Mouse (Mus musculus) forebrain, embryonic 13.5 days (tissue): ENCODE data around the gene Acad10. TPM values are rescaled to one million over a fixed set of nuclear protein-coding genes. Genes with fewer than 3 reads are reported as not detected.
"Not testable (repeated sequence)": the region's sequence is repeated elsewhere in the genome, so short reads cannot be mapped to it uniquely, and the experiment has no call there.

Source experiments
- ATAC-seq: fragments of 200-750 bp; cut with Nextera tagmentation; 2 replicates; pipeline ENCODE4 v1.8.0; 2017
- H3K27ac ChIP-seq: fragments of 300-500 bp; sonication (generic); 2 replicates; pipeline ENCODE4 v1.5.1; 2015; ENCODE audit warnings: inconsistent platforms, mild to moderate bottlenecking, moderate library complexity
- H3K27me3 ChIP-seq: fragments of 300-500 bp; sonication (generic); 2 replicates; pipeline ENCODE4 v1.6.1; 2015; ENCODE audit warnings: mild to moderate bottlenecking, inconsistent platforms
- H3K36me3 ChIP-seq: fragments of 300-500 bp; sonication (generic); 2 replicates; pipeline ENCODE4 v1.6.1; 2015; ENCODE audit warnings: mild to moderate bottlenecking, inconsistent platforms; ENCODE audit not compliant: poor library complexity, severe bottlenecking
- H3K4me1 ChIP-seq: fragments of 300-500 bp; sonication (generic); 2 replicates; pipeline ENCODE4 v1.6.1; 2015; ENCODE audit warnings: inconsistent platforms
- H3K4me2 ChIP-seq: fragments of 300-500 bp; sonication (generic); 2 replicates; pipeline ENCODE4 v1.6.1; 2015; ENCODE audit warnings: inconsistent platforms, mild to moderate bottlenecking, moderate library complexity
- H3K4me3 ChIP-seq: fragments of 300-500 bp; sonication (generic); 2 replicates; pipeline ENCODE4 v1.5.1; 2015; ENCODE audit warnings: mild to moderate bottlenecking, inconsistent platforms
- H3K9ac ChIP-seq: fragments of 300-500 bp; sonication (generic); 2 replicates; pipeline ENCODE4 v1.6.1; 2015; ENCODE audit warnings: mild to moderate bottlenecking, inconsistent platforms
- H3K9me3 ChIP-seq: fragments of 300-500 bp; sonication (generic); replicated peaks from 2 replicates; pipeline ENCODE4 v1.6.1; 2016; ENCODE audit warnings: inconsistent platforms
- WGBS: fragments of 180-500 bp; shearing (Covaris S2); methylation state at CpG from one replicate; pipeline ENCODE4 v1.1.7; 2015; 5-methylcytosine and 5-hydroxymethylcytosine counted together
- polyA plus RNA-seq: library from polyadenylated mRNA; unstranded; fragments of >200 nt; fragmentation: Nextera tagmentation; extraction: Ambion mirVana; gene quantifications from 2 replicates; pipeline ENCODE4 v1.2.1, GENCODE M21; 2015

Gene Acad10
- polyA plus RNA-seq, 1 experiment from 2014 or later, result 0.87 TPM

DNA sequence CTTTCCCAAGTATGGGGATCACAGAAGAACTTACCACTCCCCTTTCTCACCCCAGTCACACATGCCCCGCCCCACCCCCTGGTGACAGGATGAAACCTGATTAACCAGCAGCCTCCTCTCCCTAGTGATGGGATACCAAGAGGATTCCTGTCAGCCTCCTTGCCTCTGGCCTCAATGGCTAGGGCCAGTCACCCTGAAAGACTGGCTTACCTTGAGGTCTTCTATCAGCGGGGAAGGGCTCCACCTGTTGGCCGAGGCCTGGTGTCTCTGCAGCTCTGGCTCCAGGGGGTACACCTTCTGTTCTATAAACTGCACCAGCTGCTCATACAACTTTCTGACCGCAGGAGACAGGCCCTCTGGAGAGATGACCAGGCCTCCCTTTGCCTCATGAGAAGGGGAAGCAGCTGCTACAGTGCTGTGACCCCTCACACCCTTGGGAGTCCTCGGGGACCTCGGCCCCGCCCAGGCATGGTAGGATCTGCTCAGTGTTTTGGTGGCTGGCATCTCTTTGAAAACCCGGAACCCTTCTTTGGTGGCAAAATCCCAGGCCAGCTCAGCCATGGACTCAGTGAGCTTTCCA lies 50.7 kb downstream of the Acad10 start:
- H3K4me1 ChIP-seq, H3K9me3 ChIP-seq, H3K27ac ChIP-seq, H3K36me3 ChIP-seq, H3K27me3 ChIP-seq, ATAC-seq, H3K9ac ChIP-seq, H3K4me2 ChIP-seq, H3K4me3 ChIP-seq: not testable (repeated sequence)
- WGBS, result 55% methylated on average over 8 of the region's 8 CpGs

DNA sequence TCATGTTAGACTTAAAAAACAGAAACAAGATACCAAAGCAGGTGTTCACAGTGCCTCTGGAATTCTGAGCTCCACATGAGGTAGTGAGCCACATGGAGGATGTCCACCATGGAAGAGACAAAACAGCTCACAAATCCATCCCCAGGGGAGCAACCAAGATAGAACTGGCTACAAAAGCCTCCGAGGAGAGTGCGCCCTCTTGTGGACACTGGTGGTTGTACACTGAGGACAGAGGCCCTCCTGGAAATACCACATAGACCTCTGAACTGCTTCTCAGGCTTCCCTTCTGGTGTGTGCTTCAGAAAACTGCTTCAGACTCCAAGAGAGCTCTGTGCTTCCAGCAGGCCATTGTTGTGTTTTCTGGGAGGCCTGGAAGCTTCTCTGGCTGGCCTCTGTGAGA lies 54.2 kb downstream of the Acad10 start:
- Histone ChIP-seq H3K4me3 (no peak overlapping the region), H3K27ac (no peak overlapping the region), H3K9ac (no peak overlapping the region), H3K9me3 (no peaks in the 10 kb centered on the region), H3K36me3 (no peaks in the 10 kb centered on the region), H3K27me3 (no peaks in the 10 kb centered on the region), H3K4me2 (no peak overlapping the region), H3K4me1 (no peaks in the 10 kb centered on the region; the same call in 1 of the 2 replicates)
- ATAC-seq, result no peak
- 0% methylated on average over 2 of the region's 2 CpGs for WGBS

DNA sequence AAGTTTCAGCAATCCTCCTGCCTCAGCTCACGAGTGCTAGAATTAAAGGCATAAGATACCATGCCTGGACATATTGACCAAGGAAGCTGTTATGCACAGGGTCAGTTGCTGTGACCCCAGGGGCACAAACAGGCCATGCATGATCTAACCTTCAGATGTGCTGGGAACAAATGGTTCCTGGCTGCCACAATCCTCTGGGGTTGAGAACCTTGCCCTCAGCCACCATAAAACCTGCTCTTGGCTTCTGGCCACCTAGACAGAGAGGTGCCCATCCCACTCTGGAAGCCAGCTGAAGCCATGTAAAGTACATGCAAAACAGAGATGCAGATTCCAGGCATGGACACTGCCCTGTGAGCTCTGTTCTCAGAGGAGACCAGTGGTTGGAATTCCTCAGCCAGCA lies 56.5 kb downstream of the Acad10 start:
- not testable (repeated sequence) for ATAC-seq, H3K36me3 ChIP-seq, H3K9me3 ChIP-seq, H3K4me2 ChIP-seq, H3K9ac ChIP-seq, H3K4me3 ChIP-seq, H3K27me3 ChIP-seq, H3K27ac ChIP-seq, H3K4me1 ChIP-seq
- WGBS, result 82% methylated on average over 1 of the region's 1 CpGs

DNA sequence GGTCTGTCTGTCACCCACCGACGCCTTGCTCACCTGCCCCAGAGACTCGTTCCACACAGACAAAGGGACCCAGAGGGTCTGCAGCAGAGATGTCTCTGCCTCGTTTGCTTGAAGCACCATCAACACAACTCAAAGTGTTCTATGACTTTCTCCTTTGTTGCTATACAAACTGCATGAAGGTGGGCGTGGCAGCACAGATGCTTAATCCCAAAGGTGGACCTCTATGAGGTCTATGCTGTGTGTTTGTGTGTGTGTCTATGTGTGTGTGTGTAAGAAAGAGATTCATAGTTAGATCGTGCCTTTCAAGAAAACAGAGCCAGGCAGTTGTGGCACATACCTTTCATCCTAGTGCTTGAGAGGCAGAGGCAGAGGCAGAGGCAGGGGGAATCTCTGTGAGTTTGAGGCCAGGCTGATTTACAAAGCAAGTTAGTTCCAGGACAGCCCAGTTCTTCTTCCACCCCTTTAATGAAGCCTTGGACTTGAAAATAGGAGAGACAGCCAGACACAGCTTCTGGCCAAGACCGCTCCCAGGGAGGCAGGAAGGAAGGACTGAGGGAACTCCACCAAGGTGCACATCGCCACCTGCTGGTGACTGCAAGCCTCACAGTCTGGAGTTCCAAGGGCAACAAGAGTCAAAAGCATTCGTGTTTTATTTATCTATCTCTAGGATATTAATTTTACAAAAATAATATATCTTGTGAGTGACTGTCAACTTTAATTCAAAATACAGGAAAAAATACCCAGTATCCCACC lies 58.6 kb downstream of the Acad10 start:
- Histone ChIP-seq H3K4me2 (no peak overlapping the region), H3K36me3 (no peaks in the 10 kb centered on the region), H3K9ac (no peak overlapping the region), H3K27ac (no peak overlapping the region), H3K4me1 (no peaks in the 10 kb centered on the region; the same call in 1 of the 2 replicates), H3K9me3 (no peaks in the 10 kb centered on the region), H3K27me3 (0 out of 2 replicates have a peak, but pooled peaks cover under 1% of the 10 kb centered on the region), H3K4me3 (no peak overlapping the region)
- ATAC-seq, result 0 out of 2 replicates have a peak, but pooled peaks have one; percentile 38
- 37% methylated on average over 9 of the region's 9 CpGs for WGBS

- no peak for ATAC-seq
- 57% methylated on average over 13 of the region's 13 CpGs for WGBS
These were observed 61.3 kb downstream of the Acad10 start for GRCm38 (mm10) chr5:121598871-121599610.

DNA sequence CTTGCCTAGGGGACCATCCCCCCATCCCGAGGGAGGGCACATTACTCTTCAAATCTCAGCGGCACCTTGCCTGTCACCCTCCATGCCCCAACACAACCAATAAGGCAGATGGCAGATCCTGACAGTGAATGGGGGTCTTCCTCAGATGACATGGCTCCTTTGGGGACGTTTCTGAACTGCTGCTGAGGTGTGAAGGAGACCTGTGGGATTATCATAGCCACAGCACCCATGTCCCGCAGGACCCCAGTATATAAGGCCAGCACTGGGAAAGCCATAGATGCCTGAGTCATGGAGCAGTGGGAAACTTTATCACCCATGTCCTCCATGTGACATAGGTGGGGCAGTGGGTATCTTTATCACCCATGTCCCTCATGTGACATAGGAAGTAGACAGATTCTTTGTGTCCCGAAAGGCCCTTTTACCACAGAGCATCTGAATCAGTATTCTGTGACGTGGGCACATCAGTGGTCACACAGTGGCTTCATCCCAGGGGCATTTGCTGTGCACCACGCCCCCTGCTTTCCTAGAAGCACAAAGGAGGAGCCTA lies 62.2 kb downstream of the Acad10 start:
- no peak overlapping the region for H3K27ac ChIP-seq
- H3K4me3 ChIP-seq, result no peak overlapping the region
- ATAC-seq, result no peak
- WGBS, result 82% methylated on average over 7 of the region's 7 CpGs
- no peaks in the 10 kb centered on the region for H3K9me3 ChIP-seq
- no peak overlapping the region for H3K4me2 ChIP-seq
- H3K27me3 ChIP-seq, result peaks cover 6% of the 10 kb centered on the region; the same call in 1 of the 2 replicates
- H3K4me1 ChIP-seq, result peaks cover 9% of the 10 kb centered on the region
- no peak overlapping the region for H3K9ac ChIP-seq
- H3K36me3 ChIP-seq, result no peaks in the 10 kb centered on the region

More at GRCm38 (mm10) chr5:121598871-121599610, 61.3 kb downstream of the Acad10 start:
- peaks cover 3% of the 10 kb centered on the region for H3K4me1 ChIP-seq
- H3K36me3 ChIP-seq, result no peaks in the 10 kb centered on the region
- no peaks in the 10 kb centered on the region for H3K9me3 ChIP-seq
- H3K4me2 ChIP-seq, result no peak overlapping the region
- no peak overlapping the region for H3K4me3 ChIP-seq
- H3K27me3 ChIP-seq, result peaks cover 6% of the 10 kb centered on the region; the same call in 1 of the 2 replicates
- H3K9ac ChIP-seq, result no peak overlapping the region
- no peak overlapping the region for H3K27ac ChIP-seq

- Histone ChIP-seq H3K36me3 (no peaks in the 10 kb centered on the region), H3K4me1 (peaks cover 16% of the 10 kb centered on the region), H3K9me3 (no peaks in the 10 kb centered on the region), H3K27me3 (peaks cover 6% of the 10 kb centered on the region; the same call in 1 of the 2 replicates), H3K4me2 (no peak overlapping the region), H3K9ac (no peak overlapping the region), H3K4me3 (no peak overlapping the region), H3K27ac (no peak overlapping the region)
- 76% methylated on average over 4 of the region's 4 CpGs for WGBS
- no peak for ATAC-seq
These were observed 63.0 kb downstream of the Acad10 start for GRCm38 (mm10) chr5:121597332-121597731.

DNA sequence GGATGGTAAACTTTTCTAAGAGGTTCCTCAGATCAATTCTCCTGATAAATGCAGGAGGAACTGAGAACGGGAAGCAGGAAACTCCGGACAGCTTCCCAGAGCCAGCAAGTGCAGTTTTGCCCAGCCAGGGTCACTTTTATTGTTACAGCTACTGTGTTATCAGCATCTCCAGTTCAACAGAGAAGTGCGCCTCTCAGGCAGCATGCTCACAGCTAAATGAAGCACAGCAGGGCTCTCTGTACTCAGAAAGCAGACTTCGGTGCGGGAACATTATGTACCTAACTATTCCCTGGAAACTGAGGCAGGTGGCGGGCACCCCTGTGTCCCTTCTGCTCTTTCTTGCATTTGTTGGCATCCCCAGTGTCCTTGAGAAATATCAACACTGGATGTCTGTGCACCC lies 64.1 kb downstream of the Acad10 start:
- H3K4me1 ChIP-seq, result peaks cover 19% of the 10 kb centered on the region
- no peaks in the 10 kb centered on the region for H3K9me3 ChIP-seq
- H3K4me2 ChIP-seq, result no peak overlapping the region
- 77% methylated on average over 6 of the region's 6 CpGs for WGBS
- H3K36me3 ChIP-seq, result no peaks in the 10 kb centered on the region
- H3K9ac ChIP-seq, result no peak overlapping the region
- H3K4me3 ChIP-seq, result no peak overlapping the region
- H3K27me3 ChIP-seq, result peaks cover 6% of the 10 kb centered on the region; the same call in 1 of the 2 replicates
- no peak overlapping the region for H3K27ac ChIP-seq
- ATAC-seq, result no peak

DNA sequence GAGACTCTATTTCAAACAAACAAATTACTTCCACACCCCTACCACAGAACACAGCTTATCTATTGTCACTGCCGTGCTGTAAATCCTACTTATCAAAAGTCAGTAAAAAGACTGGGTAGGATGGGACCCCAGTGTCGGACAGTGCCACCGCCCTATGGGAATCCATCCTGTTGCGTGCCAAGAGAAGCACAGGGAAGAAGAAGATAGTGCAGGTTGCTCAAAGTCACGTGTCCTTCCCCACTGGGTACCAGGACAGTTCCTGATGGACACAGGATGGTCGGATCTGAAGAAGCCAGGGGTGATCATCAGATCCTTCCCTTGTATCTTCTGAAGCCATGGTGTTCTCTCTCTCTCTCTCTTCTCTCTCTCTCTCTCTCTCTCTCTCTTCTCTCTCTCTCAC lies 64.6 kb downstream of the Acad10 start:
- ATAC-seq, result no peak
- H3K4me1 ChIP-seq, result peaks cover 19% of the 10 kb centered on the region
- H3K27ac ChIP-seq, result no peak overlapping the region
- H3K9ac ChIP-seq, result no peak overlapping the region
- H3K4me3 ChIP-seq, result no peak overlapping the region
- no peaks in the 10 kb centered on the region for H3K9me3 ChIP-seq
- 82% methylated on average over 6 of the region's 6 CpGs for WGBS
- H3K27me3 ChIP-seq, result peaks cover 6% of the 10 kb centered on the region; the same call in 1 of the 2 replicates
- H3K4me2 ChIP-seq, result no peak overlapping the region
- no peaks in the 10 kb centered on the region for H3K36me3 ChIP-seq

DNA sequence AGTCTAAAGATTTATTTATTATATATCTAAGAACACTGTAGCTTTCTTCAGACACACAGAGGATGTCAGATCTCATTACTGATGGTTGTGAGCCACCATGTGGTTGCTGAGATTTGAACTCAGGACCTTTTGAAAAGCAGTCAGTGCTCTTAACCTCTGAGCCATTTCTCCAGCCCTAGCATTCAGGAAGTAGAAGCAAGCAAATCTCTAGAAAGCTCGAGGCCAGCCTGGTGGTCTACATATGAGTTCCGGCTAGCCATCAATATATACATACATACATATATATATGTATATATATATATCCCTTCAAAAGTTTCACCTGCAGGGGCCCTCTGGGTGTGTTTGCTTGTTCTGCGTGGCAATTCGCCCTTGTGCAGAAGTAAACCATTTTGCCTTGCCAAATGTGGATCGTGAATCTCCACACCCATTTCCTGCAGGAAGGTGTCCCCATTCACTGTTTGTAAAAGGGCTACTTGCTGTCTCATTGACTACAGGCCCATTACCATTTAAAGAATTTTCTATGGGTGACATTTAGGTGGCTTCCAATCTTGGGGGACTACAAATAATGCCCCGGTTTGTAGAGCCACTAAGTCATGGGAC lies 65.5 kb downstream of the Acad10 start:
- Histone ChIP-seq H3K4me2 (no peak overlapping the region; the same call in 1 of the 2 replicates), H3K27me3 (peaks cover 6% of the 10 kb centered on the region; the same call in 1 of the 2 replicates), H3K9me3 (no peaks in the 10 kb centered on the region), H3K4me3 (no peak overlapping the region), H3K4me1 (peaks cover 19% of the 10 kb centered on the region), H3K27ac (no peak overlapping the region), H3K9ac (no peak overlapping the region), H3K36me3 (no peaks in the 10 kb centered on the region)
- ATAC-seq, result no peak
- WGBS, result 88% methylated on average over 6 of the region's 6 CpGs

GRCm38 (mm10) chr5:121593451-121594401 lies 66.6 kb downstream of the Acad10 start, which contains the start of gene Aldh2:
Gene Aldh2, minus strand, starts transcription at chr5:121593824.
- H3K36me3 ChIP-seq, result no peaks in the 10 kb centered on the region
- H3K27ac ChIP-seq, result peak within 1 kb of the TSS; percentile 44
- H3K9me3 ChIP-seq, result no peaks in the 10 kb centered on the region
- ATAC-seq, result peak; percentile 89
- peaks cover 19% of the 10 kb centered on the region for H3K4me1 ChIP-seq
- 3% methylated on average over 47 of the region's 47 CpGs for WGBS
- H3K4me3 ChIP-seq, result peak within 1 kb of the TSS; percentile 68
- peak within 1 kb of the TSS; percentile 93 for H3K4me2 ChIP-seq
- H3K27me3 ChIP-seq, result peaks cover 6% of the 10 kb centered on the region; the same call in 1 of the 2 replicates
- peak within 1 kb of the TSS; percentile 86 for H3K9ac ChIP-seq
